Mouse (Mus musculus): ENCODE data around the gene Myo10. TPM values are rescaled to one million over a fixed set of nuclear protein-coding genes. Genes with fewer than 3 reads are reported as not detected.

Gene Myo10
- polyA plus RNA-seq, 1 experiment from 2014 or later: 20.0 TPM

GRCm38 (mm10) chr15:25676056-25676785, 53.9 kb downstream of the Myo10 start:
- ATAC-seq (ENCODE audit: low read depth): peak; percentile 54; the same call in 1 of the 2 replicates
- Histone ChIP-seq H3K36me3 (ENCODE audit: control insufficient read depth, insufficient read depth, low read length) (no peaks in the 10 kb centered on the region), H3K4me1 (ENCODE audit: control insufficient read depth, insufficient read depth, low read length) (peaks cover 16% of the 10 kb centered on the region; the same call in 1 of the 2 replicates), H3K9ac (replicated peaks; ENCODE audit: low read depth, low read length) (0 out of 2 replicates have a peak overlapping the region, but pooled peaks have one; percentile 11), H3K27ac (ENCODE audit: low read depth, low read length) (no peak overlapping the region), H3K4me3 (ENCODE audit: low read depth, low read length) (no peak overlapping the region), H3K4me2 (ENCODE audit: low read depth, low read length) (peak overlapping the region; percentile 19; the same call in 1 of the 2 replicates), H3K27me3 (ENCODE audit: control insufficient read depth, insufficient read depth, low read length) (no peaks in the 10 kb centered on the region), H3K9me3 (ENCODE audit: control insufficient read depth, low read length) (no peaks in the 10 kb centered on the region)
- 35% methylated on average over 13 of the region's 13 CpGs for WGBS

- no peaks in the 10 kb centered on the region for H3K9me3 ChIP-seq (ENCODE audit: control insufficient read depth, low read length)
- H3K4me2 ChIP-seq (ENCODE audit: low read depth, low read length): no peak overlapping the region
- no peak overlapping the region for H3K27ac ChIP-seq (ENCODE audit: low read depth, low read length)
- H3K4me3 ChIP-seq (ENCODE audit: low read depth, low read length): no peak overlapping the region
- ATAC-seq (ENCODE audit: low read depth): peak; percentile 22; the same call in 1 of the 2 replicates
- H3K36me3 ChIP-seq (ENCODE audit: control insufficient read depth, insufficient read depth, low read length): no peaks in the 10 kb centered on the region
- 32% methylated on average over 3 of the region's 3 CpGs for WGBS
- 0 out of 2 replicates have a peak, but pooled peaks cover 13% of the 10 kb centered on the region for H3K4me1 ChIP-seq (ENCODE audit: control insufficient read depth, insufficient read depth, low read length)
- no peaks in the 10 kb centered on the region for H3K27me3 ChIP-seq (ENCODE audit: control insufficient read depth, insufficient read depth, low read length)
- H3K9ac ChIP-seq (replicated peaks; ENCODE audit: low read depth, low read length): no peak overlapping the region
Measured at GRCm38 (mm10) chr15:25679081-25679480, 56.8 kb downstream of the Myo10 start.

DNA sequence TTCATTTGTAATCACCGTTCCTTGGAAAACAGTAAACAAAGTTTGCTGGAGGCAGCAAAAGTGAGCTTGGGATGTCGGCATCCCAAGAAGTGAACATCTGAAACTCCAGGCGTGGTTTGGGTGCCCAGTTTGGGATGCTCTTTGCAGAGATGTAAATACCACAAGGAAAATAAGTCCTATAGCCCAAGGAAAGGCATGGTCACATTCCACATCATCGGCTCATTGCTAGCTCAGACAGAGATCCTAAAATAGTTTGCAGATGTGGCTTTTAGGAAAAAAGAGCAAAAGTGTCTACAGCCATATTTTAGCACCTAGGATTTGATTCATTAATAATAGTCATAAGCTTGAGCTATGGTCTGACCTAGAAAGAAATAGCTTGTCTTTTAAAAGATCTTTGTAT, 57.3 kb downstream of the Myo10 start:
- no peak overlapping the region for H3K4me2 ChIP-seq (ENCODE audit: low read depth, low read length)
- H3K9ac ChIP-seq (replicated peaks; ENCODE audit: low read depth, low read length): no peak overlapping the region
- H3K36me3 ChIP-seq (ENCODE audit: control insufficient read depth, insufficient read depth, low read length): no peaks in the 10 kb centered on the region
- 0 out of 2 replicates have a peak, but pooled peaks cover 13% of the 10 kb centered on the region for H3K4me1 ChIP-seq (ENCODE audit: control insufficient read depth, insufficient read depth, low read length)
- no peak overlapping the region for H3K27ac ChIP-seq (ENCODE audit: low read depth, low read length)
- ATAC-seq (ENCODE audit: low read depth): no peak
- no peak overlapping the region for H3K4me3 ChIP-seq (ENCODE audit: low read depth, low read length)
- H3K27me3 ChIP-seq (ENCODE audit: control insufficient read depth, insufficient read depth, low read length): no peaks in the 10 kb centered on the region
- H3K9me3 ChIP-seq (ENCODE audit: control insufficient read depth, low read length): no peaks in the 10 kb centered on the region
- WGBS: 85% methylated on average over 4 of the region's 4 CpGs

DNA sequence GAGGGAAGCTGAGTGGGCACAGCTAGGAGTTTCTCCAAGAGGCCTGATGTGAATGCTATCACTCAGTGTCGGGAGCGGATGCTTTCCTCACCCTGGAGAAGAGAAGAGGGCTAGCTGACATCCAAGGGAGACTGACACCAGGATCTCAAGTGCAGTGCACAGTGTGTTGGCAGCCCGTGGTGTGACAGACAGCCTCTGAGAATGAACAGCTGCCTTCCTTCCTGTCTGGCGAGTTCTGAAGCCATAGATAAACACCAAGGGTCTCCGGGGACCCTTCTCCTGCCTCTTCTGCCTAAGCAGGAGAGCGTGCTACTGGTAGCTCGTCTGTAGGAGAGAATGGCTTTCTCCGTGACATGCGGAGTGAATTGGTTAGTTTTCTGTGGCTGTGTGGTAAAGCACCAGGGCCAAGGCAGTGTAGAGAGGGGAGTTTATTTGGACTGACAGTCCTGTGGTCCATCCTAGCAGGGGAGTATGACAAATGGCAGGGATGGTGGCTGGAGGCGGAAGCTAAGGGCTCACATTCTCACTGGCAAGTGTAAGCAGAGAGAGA, 58.0 kb downstream of the Myo10 start:
- Histone ChIP-seq H3K36me3 (ENCODE audit: control insufficient read depth, insufficient read depth, low read length) (no peaks in the 10 kb centered on the region), H3K4me3 (ENCODE audit: low read depth, low read length) (no peak overlapping the region), H3K4me1 (ENCODE audit: control insufficient read depth, insufficient read depth, low read length) (0 out of 2 replicates have a peak, but pooled peaks cover 13% of the 10 kb centered on the region), H3K27me3 (ENCODE audit: control insufficient read depth, insufficient read depth, low read length) (no peaks in the 10 kb centered on the region), H3K27ac (ENCODE audit: low read depth, low read length) (no peak overlapping the region), H3K9ac (replicated peaks; ENCODE audit: low read depth, low read length) (0 out of 2 replicates have a peak overlapping the region, but pooled peaks have one; percentile 16), H3K9me3 (ENCODE audit: control insufficient read depth, low read length) (no peaks in the 10 kb centered on the region), H3K4me2 (ENCODE audit: low read depth, low read length) (0 out of 2 replicates have a peak overlapping the region, but pooled peaks have one; percentile 4)
- WGBS: 44% methylated on average over 10 of the region's 10 CpGs
- ATAC-seq (ENCODE audit: low read depth): peak; percentile 31; the same call in 1 of the 2 replicates

DNA sequence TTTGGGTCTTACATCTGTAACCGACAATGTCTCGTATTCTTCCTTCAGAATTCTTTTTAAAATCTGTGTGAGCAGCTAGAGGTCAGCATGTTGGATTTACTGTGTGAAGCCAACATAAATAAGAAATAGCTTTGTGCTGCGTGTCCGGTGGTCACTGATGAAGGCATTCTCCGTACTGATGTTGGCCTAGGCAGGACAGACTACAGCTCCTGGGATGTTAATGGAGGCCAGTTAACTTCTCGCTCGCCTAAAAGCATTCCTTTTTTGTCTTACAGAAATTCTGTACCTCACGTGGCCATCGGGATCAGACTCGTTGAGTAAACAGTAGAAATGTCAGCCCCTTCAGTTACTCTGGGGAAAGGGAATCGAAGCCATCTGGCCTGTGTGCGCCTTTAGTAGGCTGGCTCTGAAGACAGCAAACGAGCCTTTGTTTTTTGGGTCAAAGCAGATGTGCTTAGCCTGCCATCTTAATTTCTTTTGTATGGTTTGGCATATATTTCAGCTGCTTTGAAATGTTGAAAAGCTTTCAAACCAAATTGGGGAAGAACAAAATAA, 60.7 kb downstream of the Myo10 start:
- H3K9ac ChIP-seq (replicated peaks; ENCODE audit: low read depth, low read length): no peak overlapping the region
- H3K4me3 ChIP-seq (ENCODE audit: low read depth, low read length): no peak overlapping the region
- H3K9me3 ChIP-seq (ENCODE audit: control insufficient read depth, low read length): no peaks in the 10 kb centered on the region
- no peak overlapping the region for H3K4me2 ChIP-seq (ENCODE audit: low read depth, low read length)
- 53% methylated on average over 13 of the region's 13 CpGs for WGBS
- 0 out of 2 replicates have a peak, but pooled peaks cover 10% of the 10 kb centered on the region for H3K4me1 ChIP-seq (ENCODE audit: control insufficient read depth, insufficient read depth, low read length)
- ATAC-seq (ENCODE audit: low read depth): no peak
- H3K27ac ChIP-seq (ENCODE audit: low read depth, low read length): no peak overlapping the region
- H3K27me3 ChIP-seq (ENCODE audit: control insufficient read depth, insufficient read depth, low read length): no peaks in the 10 kb centered on the region
- H3K36me3 ChIP-seq (ENCODE audit: control insufficient read depth, insufficient read depth, low read length): no peaks in the 10 kb centered on the region

DNA sequence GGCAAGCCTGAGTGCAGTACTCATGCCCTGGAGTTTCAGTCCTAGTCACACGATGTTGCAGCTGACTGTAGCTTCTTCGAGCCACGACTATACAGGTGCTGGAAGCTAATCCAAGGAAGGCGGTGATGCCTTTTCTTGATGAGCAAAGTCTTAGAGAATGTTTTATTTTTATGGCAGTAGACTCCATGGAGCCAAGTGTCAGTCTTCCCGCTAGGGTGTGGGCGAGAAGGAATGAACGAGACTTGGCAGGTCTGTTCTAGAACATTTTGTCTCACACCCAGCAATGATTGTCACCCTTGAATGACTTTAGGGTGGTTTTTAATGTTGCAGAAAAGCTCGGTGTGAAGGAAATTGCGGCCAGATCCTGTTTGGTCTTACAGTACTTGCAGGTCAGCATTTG, 62.9 kb downstream of the Myo10 start:
- no peak for ATAC-seq (ENCODE audit: low read depth)
- Histone ChIP-seq H3K4me1 (ENCODE audit: control insufficient read depth, insufficient read depth, low read length) (0 out of 2 replicates have a peak, but pooled peaks cover 7% of the 10 kb centered on the region), H3K9me3 (ENCODE audit: control insufficient read depth, low read length) (no peaks in the 10 kb centered on the region), H3K36me3 (ENCODE audit: control insufficient read depth, insufficient read depth, low read length) (no peaks in the 10 kb centered on the region), H3K9ac (replicated peaks; ENCODE audit: low read depth, low read length) (no peak overlapping the region), H3K27me3 (ENCODE audit: control insufficient read depth, insufficient read depth, low read length) (no peaks in the 10 kb centered on the region), H3K4me2 (ENCODE audit: low read depth, low read length) (no peak overlapping the region), H3K4me3 (ENCODE audit: low read depth, low read length) (no peak overlapping the region), H3K27ac (ENCODE audit: low read depth, low read length) (no peak overlapping the region)
- 85% methylated on average over 9 of the region's 9 CpGs for WGBS

DNA sequence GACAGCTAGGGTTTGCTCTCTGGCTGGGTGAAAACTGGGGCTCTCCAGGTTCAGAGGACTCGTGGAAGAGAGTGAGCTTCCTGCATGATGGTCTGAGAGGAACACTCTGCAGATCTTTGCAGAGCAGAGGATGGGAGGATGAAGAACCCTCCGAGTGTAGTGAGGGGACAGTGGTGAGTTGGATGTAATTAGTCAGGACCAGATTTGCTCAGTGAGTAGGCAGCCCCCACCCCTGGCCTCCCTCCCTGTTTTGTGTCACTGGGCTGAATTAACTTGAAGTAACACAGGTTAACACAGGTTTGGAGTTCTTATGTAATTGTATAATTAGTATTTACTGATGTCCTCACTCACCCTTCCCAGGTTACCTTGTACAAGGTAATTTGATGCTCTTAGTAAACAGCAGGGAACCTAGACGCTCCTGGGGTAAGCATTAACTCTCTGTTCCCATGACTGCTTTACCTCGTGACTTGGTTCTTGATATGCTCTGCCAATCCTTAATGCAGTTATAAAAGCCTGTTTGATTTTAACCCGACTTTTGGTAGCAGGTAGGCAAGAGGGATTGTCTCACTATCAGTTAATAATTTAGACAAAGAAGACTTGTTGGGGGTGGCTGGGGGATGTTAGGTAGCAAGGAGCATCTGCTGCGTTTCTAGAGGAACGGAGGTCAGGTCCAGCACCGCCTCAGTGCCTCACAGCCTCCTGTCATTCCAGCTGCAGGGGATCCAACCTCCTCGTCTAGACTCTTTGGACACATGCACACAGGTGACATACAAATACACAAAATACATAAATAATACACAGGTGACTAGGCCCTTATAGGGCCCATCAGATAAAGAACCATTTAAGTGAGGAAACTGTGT, 66.3 kb downstream of the Myo10 start:
- Histone ChIP-seq H3K4me1 (ENCODE audit: control insufficient read depth, insufficient read depth, low read length) (no peaks in the 10 kb centered on the region), H3K27ac (ENCODE audit: low read depth, low read length) (no peak overlapping the region), H3K4me2 (ENCODE audit: low read depth, low read length) (no peak overlapping the region), H3K27me3 (ENCODE audit: control insufficient read depth, insufficient read depth, low read length) (no peaks in the 10 kb centered on the region), H3K9me3 (ENCODE audit: control insufficient read depth, low read length) (no peaks in the 10 kb centered on the region), H3K36me3 (ENCODE audit: control insufficient read depth, insufficient read depth, low read length) (no peaks in the 10 kb centered on the region), H3K4me3 (ENCODE audit: low read depth, low read length) (no peak overlapping the region), H3K9ac (replicated peaks; ENCODE audit: low read depth, low read length) (no peak overlapping the region)
- 66% methylated on average over 9 of the region's 9 CpGs for WGBS
- peak; percentile 25; the same call in 1 of the 2 replicates for ATAC-seq (ENCODE audit: low read depth)

DNA sequence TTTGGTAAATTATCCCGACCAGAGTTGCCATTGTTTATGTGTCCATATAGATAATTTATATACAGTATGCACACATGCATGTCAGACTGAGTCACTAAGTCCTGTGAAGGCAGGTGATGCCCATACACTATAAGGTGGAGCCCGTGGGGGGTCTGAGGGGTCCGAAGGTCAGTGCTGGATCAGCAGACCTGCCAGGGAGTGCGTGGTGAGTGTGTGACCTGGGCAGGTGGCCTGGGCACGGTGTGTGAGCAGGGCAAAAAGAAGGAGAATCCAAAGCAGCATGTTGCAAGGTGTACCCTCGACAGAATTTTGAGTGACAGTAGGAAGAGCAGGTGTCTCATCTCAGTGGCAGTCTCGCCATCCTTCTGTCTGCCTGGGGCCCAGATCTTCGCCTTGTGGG, 67.2 kb downstream of the Myo10 start:
- Histone ChIP-seq H3K9ac (replicated peaks; ENCODE audit: low read depth, low read length) (no peak overlapping the region), H3K4me2 (ENCODE audit: low read depth, low read length) (no peak overlapping the region), H3K9me3 (ENCODE audit: control insufficient read depth, low read length) (no peaks in the 10 kb centered on the region), H3K4me1 (ENCODE audit: control insufficient read depth, insufficient read depth, low read length) (no peaks in the 10 kb centered on the region), H3K4me3 (ENCODE audit: low read depth, low read length) (no peak overlapping the region), H3K36me3 (ENCODE audit: control insufficient read depth, insufficient read depth, low read length) (no peaks in the 10 kb centered on the region), H3K27me3 (ENCODE audit: control insufficient read depth, insufficient read depth, low read length) (no peaks in the 10 kb centered on the region), H3K27ac (ENCODE audit: low read depth, low read length) (no peak overlapping the region)
- WGBS: 84% methylated on average over 8 of the region's 8 CpGs
- ATAC-seq (ENCODE audit: low read depth): peak; percentile 41; the same call in 1 of the 2 replicates
